Mouse (Mus musculus): ENCODE measurements at regions not wholly inside any gene's neighbourhood (a gene's known extent, or its start where the extent isn't known, plus 50 kb on each side); places are given as distances from the start of the nearest gene placed in this dataset.

DNA sequence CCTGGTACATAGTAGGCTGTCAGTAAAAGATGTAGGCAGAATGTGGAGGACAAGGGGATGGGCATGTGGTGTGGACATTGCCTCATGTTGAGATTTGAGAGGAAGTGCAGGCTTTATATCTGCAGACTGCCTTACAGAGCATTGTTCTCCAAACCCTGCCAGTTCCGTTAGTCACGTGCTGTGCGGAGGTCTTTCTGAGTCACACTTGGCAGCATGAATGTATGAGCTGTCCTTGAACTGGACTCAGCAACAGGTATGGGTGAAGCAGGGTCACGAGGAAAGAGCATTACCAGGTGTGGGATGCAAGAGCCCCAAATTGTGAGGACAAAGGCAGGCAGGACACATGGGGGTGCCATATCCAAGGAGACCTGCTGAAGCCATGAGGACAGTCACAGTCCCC is 193.8 kb upstream of the Unc93a2 start:
- WGBS: 76% methylated on average over 4 of the region's 4 CpGs
- H3K4me3 ChIP-seq (replicated peaks; ENCODE audit: low read length): no peak overlapping the region
- H3K9me3 ChIP-seq (replicated peaks; ENCODE audit: control insufficient read depth, low read length): no peaks in the 10 kb centered on the region
- no peak overlapping the region for H3K27ac ChIP-seq (ENCODE audit: low read length)
- no peak for ATAC-seq (ENCODE audit: insufficient read depth, low FRiP score)
- peaks cover 8% of the 10 kb centered on the region; the same call in 1 of the 2 replicates for H3K4me1 ChIP-seq (ENCODE audit: control insufficient read depth, insufficient read depth, low read length)
- no peaks in the 10 kb centered on the region for H3K36me3 ChIP-seq (ENCODE audit: control insufficient read depth, insufficient read depth, low read length)
- no peak overlapping the region for H3K4me2 ChIP-seq (ENCODE audit: low read depth, low read length)
- H3K27me3 ChIP-seq (ENCODE audit: control insufficient read depth, insufficient read depth, low read length): no peaks in the 10 kb centered on the region
- H3K9ac ChIP-seq (ENCODE audit: low read length): no peak overlapping the region

DNA sequence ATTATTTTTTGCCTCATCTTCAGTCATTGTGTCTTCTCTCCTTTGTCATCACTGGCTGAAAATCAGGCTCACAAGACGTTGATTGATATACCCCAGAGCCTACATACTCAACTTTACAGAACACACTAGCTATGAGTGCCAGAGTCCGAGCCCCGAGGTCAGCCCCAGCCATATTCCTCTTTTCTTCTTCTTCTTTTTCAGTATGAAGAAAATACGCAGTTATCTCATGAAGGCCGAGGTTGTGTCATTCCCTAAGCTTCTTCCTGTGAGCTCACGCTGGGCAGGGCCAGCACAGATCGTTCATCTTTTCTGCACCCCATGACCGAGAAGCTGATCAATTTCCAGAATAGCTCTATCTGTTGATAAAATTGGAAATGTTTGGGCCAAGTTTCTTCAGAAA is 192.7 kb upstream of the Unc93a2 start:
- no peak overlapping the region for H3K4me3 ChIP-seq (replicated peaks; ENCODE audit: low read length)
- no peak for ATAC-seq (ENCODE audit: insufficient read depth, low FRiP score)
- no peaks in the 10 kb centered on the region for H3K27me3 ChIP-seq (ENCODE audit: control insufficient read depth, insufficient read depth, low read length)
- no peaks in the 10 kb centered on the region for H3K36me3 ChIP-seq (ENCODE audit: control insufficient read depth, insufficient read depth, low read length)
- no peak overlapping the region for H3K9ac ChIP-seq (ENCODE audit: low read length)
- H3K9me3 ChIP-seq (replicated peaks; ENCODE audit: control insufficient read depth, low read length): no peaks in the 10 kb centered on the region
- no peak overlapping the region for H3K4me2 ChIP-seq (ENCODE audit: low read depth, low read length)
- H3K27ac ChIP-seq (ENCODE audit: low read length): peak overlapping the region; percentile 75
- 78% methylated on average over 8 of the region's 8 CpGs for WGBS
- H3K4me1 ChIP-seq (ENCODE audit: control insufficient read depth, insufficient read depth, low read length): peaks cover 8% of the 10 kb centered on the region; the same call in 1 of the 2 replicates

DNA sequence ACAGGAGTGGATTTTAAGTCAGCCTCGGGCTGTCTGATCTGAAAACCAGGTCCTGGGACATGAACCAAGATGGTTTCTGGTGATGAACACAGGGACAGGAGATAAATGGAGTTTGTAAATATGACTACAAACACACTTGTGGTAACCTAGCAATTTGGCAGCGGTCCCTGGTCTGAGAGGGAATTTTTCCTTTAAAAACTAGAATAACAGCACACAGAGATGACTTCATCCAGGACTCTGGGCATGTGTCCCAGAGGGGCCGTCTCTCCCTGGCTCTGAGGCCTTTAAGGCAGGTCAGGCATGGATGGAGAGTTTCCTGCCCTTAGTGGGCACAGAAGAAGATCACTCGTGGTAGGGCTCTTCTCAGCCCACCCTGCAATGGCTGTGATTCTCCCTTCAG is 192.0 kb upstream of the Unc93a2 start:
- Histone ChIP-seq H3K4me1 (ENCODE audit: control insufficient read depth, insufficient read depth, low read length) (peaks cover 8% of the 10 kb centered on the region; the same call in 1 of the 2 replicates), H3K27me3 (ENCODE audit: control insufficient read depth, insufficient read depth, low read length) (no peaks in the 10 kb centered on the region), H3K27ac (ENCODE audit: low read length) (peak overlapping the region; percentile 75), H3K9ac (ENCODE audit: low read length) (no peak overlapping the region), H3K4me2 (ENCODE audit: low read depth, low read length) (no peak overlapping the region), H3K9me3 (replicated peaks; ENCODE audit: control insufficient read depth, low read length) (no peaks in the 10 kb centered on the region), H3K36me3 (ENCODE audit: control insufficient read depth, insufficient read depth, low read length) (no peaks in the 10 kb centered on the region), H3K4me3 (replicated peaks; ENCODE audit: low read length) (no peak overlapping the region)
- 34% methylated on average over 4 of the region's 4 CpGs for WGBS
- ATAC-seq (ENCODE audit: insufficient read depth, low FRiP score): peak; percentile 82

- Histone ChIP-seq H3K9ac (ENCODE audit: low read length) (no peak overlapping the region), H3K27ac (ENCODE audit: low read length) (no peak overlapping the region), H3K4me2 (ENCODE audit: low read depth, low read length) (no peak overlapping the region), H3K4me3 (replicated peaks; ENCODE audit: low read length) (no peak overlapping the region), H3K27me3 (ENCODE audit: control insufficient read depth, insufficient read depth, low read length) (no peaks in the 10 kb centered on the region), H3K9me3 (replicated peaks; ENCODE audit: control insufficient read depth, low read length) (no peaks in the 10 kb centered on the region), H3K4me1 (ENCODE audit: control insufficient read depth, insufficient read depth, low read length) (no peaks in the 10 kb centered on the region), H3K36me3 (ENCODE audit: control insufficient read depth, insufficient read depth, low read length) (no peaks in the 10 kb centered on the region)
- WGBS: 93% methylated on average over 3 of the region's 3 CpGs
- no peak for ATAC-seq (ENCODE audit: insufficient read depth, low FRiP score)
These were observed 186.2 kb upstream of the Unc93a2 start for GRCm38 (mm10) chr17:7571481-7571880.

- ATAC-seq (ENCODE audit: insufficient read depth, low FRiP score): no peak
These were observed 183.2 kb upstream of the Unc93a2 start for GRCm38 (mm10) chr17:7568482-7568881.

DNA sequence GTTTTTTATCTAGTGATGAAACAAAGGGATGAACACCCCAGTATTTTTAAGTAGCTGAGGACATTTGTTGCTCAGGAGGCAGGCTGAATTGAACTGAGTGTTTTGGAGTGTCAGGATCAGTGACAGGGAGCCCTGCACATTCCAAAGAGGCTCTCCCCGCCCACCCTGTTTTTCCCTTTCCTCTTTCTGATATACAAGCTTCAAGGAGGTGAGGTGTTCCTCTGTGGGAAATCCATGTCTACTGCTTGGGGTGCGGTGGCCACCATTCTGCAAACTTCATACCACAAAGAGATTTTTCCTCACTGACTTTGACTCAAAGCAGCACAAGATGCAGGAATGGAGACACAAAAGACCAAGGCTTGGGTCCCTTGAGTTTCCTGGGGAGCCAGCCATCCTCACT is 180.5 kb upstream of the Unc93a2 start:
- Histone ChIP-seq H3K4me1 (ENCODE audit: control insufficient read depth, insufficient read depth, low read length) (no peaks in the 10 kb centered on the region), H3K9ac (ENCODE audit: low read length) (no peak overlapping the region), H3K36me3 (ENCODE audit: control insufficient read depth, insufficient read depth, low read length) (no peaks in the 10 kb centered on the region), H3K9me3 (replicated peaks; ENCODE audit: control insufficient read depth, low read length) (no peaks in the 10 kb centered on the region), H3K4me2 (ENCODE audit: low read depth, low read length) (no peak overlapping the region), H3K27me3 (ENCODE audit: control insufficient read depth, insufficient read depth, low read length) (no peaks in the 10 kb centered on the region), H3K27ac (ENCODE audit: low read length) (no peak overlapping the region), H3K4me3 (replicated peaks; ENCODE audit: low read length) (no peak overlapping the region)
- no peak for ATAC-seq (ENCODE audit: insufficient read depth, low FRiP score)
- WGBS: 75% methylated on average over 2 of the region's 2 CpGs

More at GRCm38 (mm10) chr17:7568482-7568881, 183.2 kb upstream of the Unc93a2 start:
- H3K4me3 ChIP-seq (replicated peaks; ENCODE audit: low read length): no peak overlapping the region
- no peaks in the 10 kb centered on the region for H3K27me3 ChIP-seq (ENCODE audit: control insufficient read depth, insufficient read depth, low read length)
- H3K4me2 ChIP-seq (ENCODE audit: low read depth, low read length): no peak overlapping the region
- H3K27ac ChIP-seq (ENCODE audit: low read length): no peak overlapping the region
- 88% methylated on average over 5 of the region's 5 CpGs for WGBS
- H3K9me3 ChIP-seq (replicated peaks; ENCODE audit: control insufficient read depth, low read length): no peaks in the 10 kb centered on the region
- H3K9ac ChIP-seq (ENCODE audit: low read length): no peak overlapping the region
- no peaks in the 10 kb centered on the region for H3K4me1 ChIP-seq (ENCODE audit: control insufficient read depth, insufficient read depth, low read length)
- no peaks in the 10 kb centered on the region for H3K36me3 ChIP-seq (ENCODE audit: control insufficient read depth, insufficient read depth, low read length)

GRCm38 (mm10) chr17:7562940-7563339 is 177.7 kb upstream of the Unc93a2 start:
- Histone ChIP-seq H3K4me1 (ENCODE audit: control insufficient read depth, insufficient read depth, low read length) (no peaks in the 10 kb centered on the region), H3K4me3 (replicated peaks; ENCODE audit: low read length) (no peak overlapping the region), H3K36me3 (ENCODE audit: control insufficient read depth, insufficient read depth, low read length) (no peaks in the 10 kb centered on the region), H3K27me3 (ENCODE audit: control insufficient read depth, insufficient read depth, low read length) (no peaks in the 10 kb centered on the region), H3K27ac (ENCODE audit: low read length) (no peak overlapping the region), H3K9me3 (replicated peaks; ENCODE audit: control insufficient read depth, low read length) (no peaks in the 10 kb centered on the region), H3K4me2 (ENCODE audit: low read depth, low read length) (no peak overlapping the region), H3K9ac (ENCODE audit: low read length) (no peak overlapping the region)
- WGBS: 36% methylated on average over 8 of the region's 8 CpGs
- ATAC-seq (ENCODE audit: insufficient read depth, low FRiP score): no peak

DNA sequence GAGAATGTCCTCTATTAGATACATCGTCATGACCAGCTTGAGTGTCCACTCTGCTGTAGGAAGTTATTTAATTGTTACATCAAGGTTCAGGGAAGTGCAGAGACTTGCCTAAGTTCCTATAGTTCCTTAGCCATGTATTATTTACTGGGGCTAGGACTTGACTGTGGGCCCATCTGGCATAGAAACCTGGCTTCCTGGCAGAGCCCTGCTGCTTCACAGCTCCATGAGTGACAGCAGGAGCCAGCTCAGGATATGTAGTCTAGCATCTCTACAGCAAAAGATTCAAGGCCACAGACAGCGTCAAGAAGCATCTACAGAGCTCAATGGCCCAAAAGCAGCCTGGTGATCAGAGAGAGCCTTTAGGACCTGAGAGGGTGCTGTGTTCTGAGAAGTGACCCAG is 163.2 kb upstream of the Unc93a2 start:
- Histone ChIP-seq H3K9me3 (replicated peaks; ENCODE audit: control insufficient read depth, low read length) (no peaks in the 10 kb centered on the region), H3K4me2 (ENCODE audit: low read depth, low read length) (no peak overlapping the region), H3K27ac (ENCODE audit: low read length) (no peak overlapping the region), H3K27me3 (ENCODE audit: control insufficient read depth, insufficient read depth, low read length) (no peaks in the 10 kb centered on the region), H3K4me3 (replicated peaks; ENCODE audit: low read length) (no peak overlapping the region), H3K9ac (ENCODE audit: low read length) (no peak overlapping the region), H3K36me3 (ENCODE audit: control insufficient read depth, insufficient read depth, low read length) (no peaks in the 10 kb centered on the region), H3K4me1 (ENCODE audit: control insufficient read depth, insufficient read depth, low read length) (no peaks in the 10 kb centered on the region)
- ATAC-seq (ENCODE audit: insufficient read depth, low FRiP score): no peak
- 81% methylated on average over 2 of the region's 2 CpGs for WGBS

DNA sequence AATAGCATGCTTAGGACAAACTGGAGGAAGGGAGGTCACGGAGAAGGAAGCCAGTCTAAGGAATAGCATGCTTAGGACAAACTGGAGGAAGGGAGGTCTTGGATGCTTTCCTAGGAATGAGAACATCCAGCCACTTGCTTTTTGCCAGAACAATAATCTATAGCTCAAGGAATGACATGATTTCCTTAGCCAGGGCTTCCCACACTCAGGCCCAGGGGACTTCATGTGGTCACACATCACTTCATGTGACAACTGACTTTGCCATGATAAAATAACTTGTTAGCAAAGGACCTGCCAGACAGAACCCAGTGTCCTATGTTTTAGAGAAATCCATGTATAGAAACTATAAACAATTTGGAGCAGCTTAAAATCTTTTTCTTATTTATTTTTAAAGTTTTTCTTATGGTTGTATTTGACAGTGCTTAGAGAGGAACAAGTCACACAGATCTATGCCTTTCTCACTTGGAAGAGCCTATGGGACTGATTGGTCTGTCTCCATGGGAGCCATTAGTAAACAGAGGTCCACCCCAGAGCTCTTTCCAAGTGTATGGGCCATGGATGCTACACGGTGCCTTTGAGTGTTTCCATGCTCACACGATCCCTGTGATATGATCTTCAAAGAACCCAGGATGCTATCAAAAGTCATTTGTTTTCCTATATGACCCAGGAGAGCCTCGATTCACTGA is 153.3 kb upstream of the Unc93a2 start:
- ATAC-seq (ENCODE audit: insufficient read depth, low FRiP score): peak; percentile 64; the same call in 1 of the 2 replicates
- Histone ChIP-seq H3K4me3 (replicated peaks; ENCODE audit: low read length) (no peak overlapping the region), H3K4me1 (ENCODE audit: control insufficient read depth, insufficient read depth, low read length) (peaks cover 8% of the 10 kb centered on the region; the same call in 1 of the 2 replicates), H3K4me2 (ENCODE audit: low read depth, low read length) (no peak overlapping the region), H3K27ac (ENCODE audit: low read length) (peak overlapping the region; percentile 34), H3K27me3 (ENCODE audit: control insufficient read depth, insufficient read depth, low read length) (no peaks in the 10 kb centered on the region), H3K9ac (ENCODE audit: low read length) (no peak overlapping the region), H3K36me3 (ENCODE audit: control insufficient read depth, insufficient read depth, low read length) (no peaks in the 10 kb centered on the region), H3K9me3 (replicated peaks; ENCODE audit: control insufficient read depth, low read length) (no peaks in the 10 kb centered on the region)
- WGBS: 52% methylated on average over 4 of the region's 4 CpGs

Data from stomach, embryonic 16.5 days (tissue).